Mouse (Mus musculus): ENCODE measurements at regions not wholly inside any gene's neighbourhood (a gene's known extent, or its start where the extent isn't known, plus 50 kb on each side); places are given as distances from the start of the nearest gene placed in this dataset.

GRCm38 (mm10) chr12:29368107-29368819, 159.9 kb upstream of the Myt1l start:
- Histone ChIP-seq H3K36me3 (ENCODE audit: control insufficient read depth, insufficient read depth) (no peaks in the 10 kb centered on the region), H3K79me2 (ENCODE audit: control insufficient read depth, insufficient read depth) (no peaks in the 10 kb centered on the region), H3K4me2 (ENCODE audit: low read depth) (no peak overlapping the region), H3K27me3 (ENCODE audit: control insufficient read depth, insufficient read depth, insufficient read length) (no peaks in the 10 kb centered on the region), H3ac (ENCODE audit: control insufficient read depth, insufficient read length) (no peak overlapping the region), H3K4me3 (no peak overlapping the region)
- TF ChIP-seq CEBPB (IDR thresholded peaks at IDR 0.05; ENCODE audit: insufficient read depth, poor library complexity, severe bottlenecking) = no peak
- no peak for TF ChIP-seq USF1 (IDR thresholded peaks at IDR 0.05; ENCODE audit: low read depth)
- no peak for TF ChIP-seq MAX (IDR thresholded peaks at IDR 0.05; ENCODE audit: low read depth)
- no peak for TF ChIP-seq POLR2AphosphoS2 (IDR thresholded peaks at IDR 0.05; ENCODE audit: insufficient read length, low read depth)
- no peak for TF ChIP-seq TCF3 (IDR thresholded peaks at IDR 0.05; ENCODE audit: insufficient read length, low read depth)
- no peak for TF ChIP-seq MYOG (IDR thresholded peaks at IDR 0.05; ENCODE audit: control insufficient read depth in 1 of 3, insufficient read depth in 1 of 3, insufficient read length in 2 of 3, low read depth in 2 of 3)
- no peak for TF ChIP-seq MYOD1 (IDR thresholded peaks at IDR 0.05; ENCODE audit: control insufficient read depth in 1 of 3, insufficient read length in 2 of 3, low read depth in 2 of 3)
- TF ChIP-seq REST (IDR thresholded peaks at IDR 0.05; ENCODE audit: insufficient read depth, insufficient read length) = no peak
- TF ChIP-seq SRF (IDR thresholded peaks at IDR 0.05; ENCODE audit: control insufficient read depth, insufficient read length, low read depth) = no peak
- no peak for TF ChIP-seq E2F4 (IDR thresholded peaks at IDR 0.05; ENCODE audit: insufficient read depth)
- no peak for TF ChIP-seq TCF12 (IDR thresholded peaks at IDR 0.05; ENCODE audit: insufficient read depth, poor library complexity, severe bottlenecking)
- TF ChIP-seq POLR2A (IDR thresholded peaks at IDR 0.05; ENCODE audit: insufficient read length, low read depth) = no peak

DNA sequence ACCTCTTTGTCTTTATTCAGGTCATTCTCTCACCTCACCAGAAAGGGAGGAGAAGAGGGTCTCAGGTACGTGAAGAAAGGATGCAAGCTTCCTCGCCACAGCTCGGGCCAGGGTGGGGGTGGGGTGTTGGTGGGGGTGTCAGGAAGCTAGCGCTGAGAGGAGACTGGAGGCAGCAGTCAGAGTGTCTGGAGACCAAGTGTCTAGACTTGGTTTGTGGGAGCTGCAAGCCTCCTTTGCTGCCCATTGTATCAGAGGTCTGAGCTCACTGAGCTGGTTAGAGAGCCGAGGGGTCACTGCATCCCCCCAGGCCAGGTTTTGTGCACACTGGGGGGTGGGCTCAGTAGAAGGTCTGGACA, 159.4 kb upstream of the Myt1l start:
- no peaks in the 10 kb centered on the region for H3K27me3 ChIP-seq (ENCODE audit: control insufficient read depth, insufficient read depth, insufficient read length)
- no peaks in the 10 kb centered on the region for H3K79me2 ChIP-seq (ENCODE audit: control insufficient read depth, insufficient read depth)
- no peak for TF ChIP-seq POLR2AphosphoS2 (IDR thresholded peaks at IDR 0.05; ENCODE audit: insufficient read length, low read depth)
- TF ChIP-seq SRF (IDR thresholded peaks at IDR 0.05; ENCODE audit: control insufficient read depth, insufficient read length, low read depth) = no peak
- no peak for TF ChIP-seq TCF3 (IDR thresholded peaks at IDR 0.05; ENCODE audit: insufficient read length, low read depth)
- no peak for TF ChIP-seq USF1 (IDR thresholded peaks at IDR 0.05; ENCODE audit: low read depth)
- no peak for TF ChIP-seq MYOG (IDR thresholded peaks at IDR 0.05; ENCODE audit: control insufficient read depth in 1 of 3, insufficient read depth in 1 of 3, insufficient read length in 2 of 3, low read depth in 2 of 3)
- TF ChIP-seq TCF12 (IDR thresholded peaks at IDR 0.05; ENCODE audit: insufficient read depth, poor library complexity, severe bottlenecking) = no peak
- no peak overlapping the region for H3ac ChIP-seq (ENCODE audit: control insufficient read depth, insufficient read length)
- H3K36me3 ChIP-seq (ENCODE audit: control insufficient read depth, insufficient read depth) = no peaks in the 10 kb centered on the region
- no peak overlapping the region for H3K4me3 ChIP-seq
- H3K4me2 ChIP-seq (ENCODE audit: low read depth) = no peak overlapping the region

DNA sequence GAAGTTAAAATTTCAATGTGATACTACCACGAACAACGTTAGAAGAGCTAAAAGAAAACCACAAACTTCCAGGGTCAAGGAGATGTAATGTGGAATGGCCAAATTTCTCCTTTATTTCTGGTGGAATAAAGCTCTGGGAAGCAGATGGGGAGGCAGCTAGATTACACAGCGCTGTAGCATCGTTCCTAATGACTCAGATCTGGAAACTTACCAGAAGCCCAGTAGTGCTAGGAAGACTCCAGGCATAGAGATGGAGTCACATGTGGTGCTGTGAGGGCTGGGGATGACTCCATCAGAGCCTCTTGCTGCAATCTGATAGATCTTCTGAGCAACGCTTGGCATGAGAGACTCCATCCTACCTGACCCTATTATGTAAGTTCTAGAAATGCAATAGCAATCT, 136.4 kb upstream of the Myt1l start:
- Histone ChIP-seq H3K79me2 (ENCODE audit: control insufficient read depth, insufficient read depth) (no peaks in the 10 kb centered on the region), H3K36me3 (ENCODE audit: control insufficient read depth, insufficient read depth) (no peaks in the 10 kb centered on the region), H3K4me2 (ENCODE audit: low read depth) (no peak overlapping the region), H3K27me3 (ENCODE audit: control insufficient read depth, insufficient read depth, insufficient read length) (no peaks in the 10 kb centered on the region), H3K4me3 (no peak overlapping the region), H3ac (ENCODE audit: control insufficient read depth, insufficient read length) (no peak overlapping the region)
- TF ChIP-seq MAX (IDR thresholded peaks at IDR 0.05; ENCODE audit: low read depth) (no peak), USF1 (IDR thresholded peaks at IDR 0.05; ENCODE audit: low read depth) (no peak), REST (IDR thresholded peaks at IDR 0.05; ENCODE audit: insufficient read depth, insufficient read length) (no peak), TCF12 (IDR thresholded peaks at IDR 0.05; ENCODE audit: insufficient read depth, poor library complexity, severe bottlenecking) (no peak), POLR2A (IDR thresholded peaks at IDR 0.05; ENCODE audit: insufficient read length, low read depth) (no peak), MYOD1 (IDR thresholded peaks at IDR 0.05; ENCODE audit: control insufficient read depth in 1 of 3, insufficient read length in 2 of 3, low read depth in 2 of 3) (no peak), POLR2AphosphoS2 (IDR thresholded peaks at IDR 0.05; ENCODE audit: insufficient read length, low read depth) (no peak), E2F4 (IDR thresholded peaks at IDR 0.05; ENCODE audit: insufficient read depth) (no peak), CEBPB (IDR thresholded peaks at IDR 0.05; ENCODE audit: insufficient read depth, poor library complexity, severe bottlenecking) (no peak), MYOG (IDR thresholded peaks at IDR 0.05; ENCODE audit: control insufficient read depth in 1 of 3, insufficient read depth in 1 of 3, insufficient read length in 2 of 3, low read depth in 2 of 3) (no peak), SRF (IDR thresholded peaks at IDR 0.05; ENCODE audit: control insufficient read depth, insufficient read length, low read depth) (no peak), TCF3 (IDR thresholded peaks at IDR 0.05; ENCODE audit: insufficient read length, low read depth) (no peak)

DNA sequence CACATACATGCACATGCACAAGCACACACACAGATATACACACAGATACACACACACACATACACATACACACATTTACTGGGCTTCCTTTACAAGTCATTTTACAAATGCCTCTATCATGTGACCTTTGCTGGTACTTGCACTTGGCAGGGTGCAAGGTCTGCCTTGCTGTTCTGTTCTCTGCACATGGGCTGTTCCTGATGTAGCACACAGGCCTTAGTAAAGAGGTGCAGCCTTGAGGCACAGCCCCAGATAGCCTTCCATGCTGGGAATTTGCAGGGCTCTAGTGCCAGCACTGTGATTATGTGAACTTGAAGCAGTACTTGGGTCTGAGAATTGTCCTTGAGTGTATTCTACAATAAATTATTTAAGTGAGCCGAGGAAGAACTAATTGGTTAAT, 133.9 kb upstream of the Myt1l start:
- Histone ChIP-seq H3K4me2 (ENCODE audit: low read depth) (no peak overlapping the region), H3K4me3 (no peak overlapping the region), H3ac (ENCODE audit: control insufficient read depth, insufficient read length) (no peak overlapping the region), H3K36me3 (ENCODE audit: control insufficient read depth, insufficient read depth) (no peaks in the 10 kb centered on the region), H3K79me2 (ENCODE audit: control insufficient read depth, insufficient read depth) (no peaks in the 10 kb centered on the region), H3K27me3 (ENCODE audit: control insufficient read depth, insufficient read depth, insufficient read length) (no peaks in the 10 kb centered on the region)
- TF ChIP-seq REST (IDR thresholded peaks at IDR 0.05; ENCODE audit: insufficient read depth, insufficient read length) (no peak), SRF (IDR thresholded peaks at IDR 0.05; ENCODE audit: control insufficient read depth, insufficient read length, low read depth) (no peak), E2F4 (IDR thresholded peaks at IDR 0.05; ENCODE audit: insufficient read depth) (no peak), MYOG (IDR thresholded peaks at IDR 0.05; ENCODE audit: control insufficient read depth in 1 of 3, insufficient read depth in 1 of 3, insufficient read length in 2 of 3, low read depth in 2 of 3) (no peak), POLR2AphosphoS2 (IDR thresholded peaks at IDR 0.05; ENCODE audit: insufficient read length, low read depth) (no peak), POLR2A (IDR thresholded peaks at IDR 0.05; ENCODE audit: insufficient read length, low read depth) (no peak), CEBPB (IDR thresholded peaks at IDR 0.05; ENCODE audit: insufficient read depth, poor library complexity, severe bottlenecking) (no peak), MAX (IDR thresholded peaks at IDR 0.05; ENCODE audit: low read depth) (no peak), TCF12 (IDR thresholded peaks at IDR 0.05; ENCODE audit: insufficient read depth, poor library complexity, severe bottlenecking) (no peak), MYOD1 (IDR thresholded peaks at IDR 0.05; ENCODE audit: control insufficient read depth in 1 of 3, insufficient read length in 2 of 3, low read depth in 2 of 3) (no peak), USF1 (IDR thresholded peaks at IDR 0.05; ENCODE audit: low read depth) (no peak), TCF3 (IDR thresholded peaks at IDR 0.05; ENCODE audit: insufficient read length, low read depth) (no peak)
